Mouse (Mus musculus): ENCODE measurements at regions not wholly inside any gene's neighbourhood (a gene's known extent, or its start where the extent isn't known, plus 50 kb on each side); places are given as distances from the start of the nearest gene placed in this dataset.
"Not testable (repeated sequence)": the region's sequence is repeated elsewhere in the genome, so short reads cannot be mapped to it uniquely, and the experiment has no call there.

- no peaks in the 10 kb centered on the region for H3K79me2 ChIP-seq (replicated peaks; ENCODE audit: control insufficient read depth, insufficient read depth, low read length)
- peaks cover 3% of the 10 kb centered on the region for H3K4me1 ChIP-seq (ENCODE audit: control insufficient read depth, insufficient read depth, low read length)
- intact Hi-C loops (cut with DNase I): loop anchor here (1.0 kb wide), 1 partner anchor 23 kb away; no protein-coding TSS in a partner anchor
- no peak overlapping the region for H3K27ac ChIP-seq
- TF ChIP-seq CTCF (IDR thresholded peaks at IDR 0.05): no peak
- no peak for TF ChIP-seq EP300 (IDR thresholded peaks at IDR 0.05; ENCODE audit: insufficient read depth, low read depth, low read length)
- TF ChIP-seq POLR2A (IDR thresholded peaks at IDR 0.05; ENCODE audit: insufficient read depth, low read depth, low read length): no peak
- no peaks in the 10 kb centered on the region for H3K27me3 ChIP-seq (ENCODE audit: control insufficient read depth, insufficient read depth, low read length)
- H3K36me3 ChIP-seq (ENCODE audit: control insufficient read depth, insufficient read depth, low read length): no peaks in the 10 kb centered on the region
- no peak for DNase-seq
- H3K9ac ChIP-seq (ENCODE audit: low read depth, low read length): no peak overlapping the region
- 97% methylated on average over 5 of the region's 5 CpGs for WGBS
- no peak overlapping the region for H3K4me3 ChIP-seq
Measured at GRCm38 (mm10) chr8:126812777-126813176, 132.9 kb downstream of the Tomm20 start.

- peaks cover 14% of the 10 kb centered on the region for H3K4me1 ChIP-seq (ENCODE audit: control insufficient read depth, insufficient read depth, low read length)
- H3K9ac ChIP-seq (ENCODE audit: low read depth, low read length); DNase-seq; H3K36me3 ChIP-seq (ENCODE audit: control insufficient read depth, insufficient read depth, low read length); H3K27ac ChIP-seq; H3K27me3 ChIP-seq (ENCODE audit: control insufficient read depth, insufficient read depth, low read length); H3K79me2 ChIP-seq (replicated peaks; ENCODE audit: control insufficient read depth, insufficient read depth, low read length); H3K4me3 ChIP-seq; intact Hi-C loops (cut with DNase I): not testable (repeated sequence)
- 46% methylated on average over 2 of the region's 2 CpGs for WGBS
Measured at GRCm38 (mm10) chr8:126811358-126811757, 134.3 kb downstream of the Tomm20 start.

GRCm38 (mm10) chr8:126810516-126810915 is 135.1 kb downstream of the Tomm20 start:
- DNase-seq: no peak
- no peak overlapping the region for H3K9ac ChIP-seq (ENCODE audit: low read depth, low read length)
- H3K79me2 ChIP-seq (replicated peaks; ENCODE audit: control insufficient read depth, insufficient read depth, low read length): no peaks in the 10 kb centered on the region
- TF ChIP-seq EP300 (IDR thresholded peaks at IDR 0.05; ENCODE audit: insufficient read depth, low read depth, low read length) (no peak), POLR2A (IDR thresholded peaks at IDR 0.05; ENCODE audit: insufficient read depth, low read depth, low read length) (no peak), CTCF (IDR thresholded peaks at IDR 0.05) (no peak)
- intact Hi-C loops (cut with DNase I): no loop called here
- peaks cover 3% of the 10 kb centered on the region; the same call in 1 of the 2 replicates for H3K36me3 ChIP-seq (ENCODE audit: control insufficient read depth, insufficient read depth, low read length)
- H3K27ac ChIP-seq: no peak overlapping the region
- no peaks in the 10 kb centered on the region for H3K27me3 ChIP-seq (ENCODE audit: control insufficient read depth, insufficient read depth, low read length)
- 95% methylated on average over 5 of the region's 5 CpGs for WGBS
- peaks cover 20% of the 10 kb centered on the region for H3K4me1 ChIP-seq (ENCODE audit: control insufficient read depth, insufficient read depth, low read length)
- no peak overlapping the region for H3K4me3 ChIP-seq

DNA sequence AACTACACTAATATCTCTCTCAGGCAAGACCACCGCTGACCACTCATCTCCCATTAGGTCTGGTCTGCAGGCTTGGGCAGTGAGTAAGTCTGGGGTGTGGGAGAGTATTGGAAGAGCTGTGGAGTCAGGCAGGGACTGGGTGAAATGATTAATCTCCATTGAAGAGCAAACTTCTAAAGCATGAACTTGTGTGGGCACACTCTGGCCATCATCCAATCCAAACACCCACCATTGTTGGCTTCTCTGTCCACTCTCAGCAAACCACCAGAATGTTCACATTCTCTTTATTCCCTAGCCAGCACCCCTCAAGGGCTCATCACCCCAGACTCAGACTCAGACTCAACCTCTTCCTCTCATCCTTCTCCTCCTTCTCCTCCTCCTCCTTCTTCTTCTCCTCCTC is 136.3 kb downstream of the Tomm20 start:
- DNase-seq: no peak
- H3K36me3 ChIP-seq (ENCODE audit: control insufficient read depth, insufficient read depth, low read length): peaks cover 3% of the 10 kb centered on the region; the same call in 1 of the 2 replicates
- intact Hi-C loops (cut with DNase I): no loop called here
- no peak overlapping the region for H3K9ac ChIP-seq (ENCODE audit: low read depth, low read length)
- WGBS: 83% methylated on average over 1 of the region's 1 CpGs
- TF ChIP-seq CTCF (IDR thresholded peaks at IDR 0.05) (no peak), POLR2A (IDR thresholded peaks at IDR 0.05; ENCODE audit: insufficient read depth, low read depth, low read length) (no peak), EP300 (IDR thresholded peaks at IDR 0.05; ENCODE audit: insufficient read depth, low read depth, low read length) (no peak)
- no peak overlapping the region for H3K4me3 ChIP-seq
- no peaks in the 10 kb centered on the region for H3K79me2 ChIP-seq (replicated peaks; ENCODE audit: control insufficient read depth, insufficient read depth, low read length)
- H3K4me1 ChIP-seq (ENCODE audit: control insufficient read depth, insufficient read depth, low read length): peaks cover 24% of the 10 kb centered on the region
- no peaks in the 10 kb centered on the region for H3K27me3 ChIP-seq (ENCODE audit: control insufficient read depth, insufficient read depth, low read length)
- H3K27ac ChIP-seq: no peak overlapping the region

GRCm38 (mm10) chr8:126808496-126808895 is 137.1 kb downstream of the Tomm20 start:
- 94% methylated on average over 4 of the region's 4 CpGs for WGBS
- DNase-seq: no peak
- Histone ChIP-seq H3K9ac (ENCODE audit: low read depth, low read length) (no peak overlapping the region), H3K4me1 (ENCODE audit: control insufficient read depth, insufficient read depth, low read length) (peaks cover 28% of the 10 kb centered on the region), H3K27me3 (ENCODE audit: control insufficient read depth, insufficient read depth, low read length) (no peaks in the 10 kb centered on the region), H3K27ac (no peak overlapping the region), H3K79me2 (replicated peaks; ENCODE audit: control insufficient read depth, insufficient read depth, low read length) (no peaks in the 10 kb centered on the region), H3K36me3 (ENCODE audit: control insufficient read depth, insufficient read depth, low read length) (peaks cover 3% of the 10 kb centered on the region; the same call in 1 of the 2 replicates), H3K4me3 (no peak overlapping the region)
- intact Hi-C loops (cut with DNase I): no loop called here
- no peak for TF ChIP-seq POLR2A (IDR thresholded peaks at IDR 0.05; ENCODE audit: insufficient read depth, low read depth, low read length)
- no peak for TF ChIP-seq EP300 (IDR thresholded peaks at IDR 0.05; ENCODE audit: insufficient read depth, low read depth, low read length)
- no peak for TF ChIP-seq CTCF (IDR thresholded peaks at IDR 0.05)

- no peak overlapping the region for H3K4me3 ChIP-seq
- no peaks in the 10 kb centered on the region for H3K27me3 ChIP-seq (ENCODE audit: control insufficient read depth, insufficient read depth, low read length)
- 26% methylated on average over 8 of the region's 8 CpGs for WGBS
- peak; percentile 75 to 90 for DNase-seq
- H3K36me3 ChIP-seq (ENCODE audit: control insufficient read depth, insufficient read depth, low read length): peaks cover 3% of the 10 kb centered on the region; the same call in 1 of the 2 replicates
- TF ChIP-seq CTCF (IDR thresholded peaks at IDR 0.05): no peak
- TF ChIP-seq POLR2A (IDR thresholded peaks at IDR 0.05; ENCODE audit: insufficient read depth, low read depth, low read length): peak; percentile 24; the same call in 1 of the 2 replicates
- peak; percentile 98 for TF ChIP-seq EP300 (IDR thresholded peaks at IDR 0.05; ENCODE audit: insufficient read depth, low read depth, low read length)
- H3K9ac ChIP-seq (ENCODE audit: low read depth, low read length): no peak overlapping the region
- peaks cover 30% of the 10 kb centered on the region for H3K4me1 ChIP-seq (ENCODE audit: control insufficient read depth, insufficient read depth, low read length)
- intact Hi-C loops (cut with DNase I): loop anchor here (1.0 to 2.0 kb wide), 4 partner anchors 30 to 212 kb away; no protein-coding TSS in a partner anchor
- H3K79me2 ChIP-seq (replicated peaks; ENCODE audit: control insufficient read depth, insufficient read depth, low read length): no peaks in the 10 kb centered on the region
- H3K27ac ChIP-seq: peak overlapping the region; percentile 95
Measured at GRCm38 (mm10) chr8:126807171-126807768, 138.4 kb downstream of the Tomm20 start.

All from heart, adult 2 months (tissue).